Mouse (Mus musculus) erythroblast, embryonic 14.5 days (primary cell): ENCODE measurements around the gene Rpl10a. TPM values are rescaled to one million over a fixed set of nuclear protein-coding genes. Genes with fewer than 3 reads are reported as not detected.

Experiments used
- H3K27me3 ChIP-seq: 2 replicates; pipeline ENCODE4 v1.6.1; 2012; ENCODE audit warnings: inconsistent platforms; ENCODE audit not compliant: control insufficient read depth
- H3K36me3 ChIP-seq: 2 replicates; pipeline ENCODE4 v1.6.1; 2012; ENCODE audit warnings: mild to moderate bottlenecking, inconsistent platforms; ENCODE audit not compliant: control insufficient read depth
- H3K4me1 ChIP-seq: 2 replicates; pipeline ENCODE4 v1.6.1; 2012; ENCODE audit warnings: inconsistent platforms; ENCODE audit not compliant: control insufficient read depth
- H3K4me3 ChIP-seq: replicated peaks from 2 replicates; pipeline ENCODE3; 2012; ENCODE audit warnings: moderate library complexity, mild to moderate bottlenecking, inconsistent platforms
- H3K9me3 ChIP-seq: 2 replicates; pipeline ENCODE4 v1.6.1; 2012; ENCODE audit warnings: low read length, inconsistent platforms, mixed read lengths; ENCODE audit not compliant: control insufficient read depth
- GATA1 ChIP-seq: IDR thresholded peaks from 2 replicates; pipeline ENCODE4 v1.6.1; 2012; ENCODE audit warnings: low read length, inconsistent platforms, mixed read lengths
- TAL1 ChIP-seq: IDR thresholded peaks from 3 replicates; pipeline ENCODE4 v1.6.1; 2012; ENCODE audit warnings: low read length, inconsistent platforms, mixed read lengths
- polyA plus RNA-seq: library from polyadenylated mRNA; stranded (reverse); fragments of >175 nt; gene quantifications from 2 replicates; pipeline ENCODE4 v1.2.3, GENCODE M21; 2012

The Rpl10a gene
- polyA plus RNA-seq, 1 experiment: 529 TPM

GRCm38 (mm10) chr17:28361921-28362652, 33.8 kb downstream of the Rpl10a start:
- peaks cover 2% of the 10 kb centered on the region; the same call in 1 of the 2 replicates for H3K4me1 ChIP-seq
- TF ChIP-seq TAL1: no peak
- no peaks in the 10 kb centered on the region for H3K9me3 ChIP-seq
- H3K27me3 ChIP-seq: peaks cover 85% of the 10 kb centered on the region
- no peaks in the 10 kb centered on the region for H3K36me3 ChIP-seq
- no peak overlapping the region for H3K4me3 ChIP-seq

GRCm38 (mm10) chr17:28362653-28363292, 34.5 kb downstream of the Rpl10a start:
- H3K4me1 ChIP-seq: peaks cover 2% of the 10 kb centered on the region; the same call in 1 of the 2 replicates
- no peak overlapping the region for H3K4me3 ChIP-seq
- H3K27me3 ChIP-seq: peaks cover 86% of the 10 kb centered on the region
- no peaks in the 10 kb centered on the region for H3K9me3 ChIP-seq
- no peak for TF ChIP-seq GATA1
- TF ChIP-seq TAL1: no peak
- no peaks in the 10 kb centered on the region for H3K36me3 ChIP-seq

- H3K4me1 ChIP-seq: peaks cover 5% of the 10 kb centered on the region
- H3K27me3 ChIP-seq: peaks cover 80% of the 10 kb centered on the region
- no peaks in the 10 kb centered on the region for H3K9me3 ChIP-seq
- H3K36me3 ChIP-seq: no peaks in the 10 kb centered on the region
- H3K4me3 ChIP-seq: no peak overlapping the region
- TF ChIP-seq TAL1 (no peak), GATA1 (no peak)
Measured at GRCm38 (mm10) chr17:28363507-28363906, 35.2 kb downstream of the Rpl10a start.

GRCm38 (mm10) chr17:28365122-28365521, 36.9 kb downstream of the Rpl10a start, which contains the start of gene Tulp1:
Tulp1 (minus strand) TSS chr17:28365222.
- TF ChIP-seq TAL1 (no peak), GATA1 (no peak)
- Histone ChIP-seq H3K9me3 (no peaks in the 10 kb centered on the region), H3K36me3 (no peaks in the 10 kb centered on the region), H3K4me1 (peaks cover 5% of the 10 kb centered on the region), H3K27me3 (peaks cover 64% of the 10 kb centered on the region), H3K4me3 (no peak within 1 kb of the TSS)

GRCm38 (mm10) chr17:28368449-28368848, 40.2 kb downstream of the Rpl10a start:
- no peak overlapping the region for H3K4me3 ChIP-seq
- TF ChIP-seq GATA1: no peak
- no peak for TF ChIP-seq TAL1

GRCm38 (mm10) chr17:28369056-28369455, 40.8 kb downstream of the Rpl10a start:
- H3K9me3 ChIP-seq: no peaks in the 10 kb centered on the region
- peaks cover 28% of the 10 kb centered on the region for H3K27me3 ChIP-seq
- H3K4me1 ChIP-seq: peaks cover 8% of the 10 kb centered on the region
- TF ChIP-seq TAL1 (no peak), GATA1 (no peak)
- H3K4me3 ChIP-seq: no peak overlapping the region
- no peaks in the 10 kb centered on the region for H3K36me3 ChIP-seq

More at GRCm38 (mm10) chr17:28368449-28368848, 40.2 kb downstream of the Rpl10a start:
- Histone ChIP-seq H3K4me1 (peaks cover 5% of the 10 kb centered on the region), H3K9me3 (no peaks in the 10 kb centered on the region), H3K27me3 (peaks cover 30% of the 10 kb centered on the region), H3K36me3 (no peaks in the 10 kb centered on the region)

- Histone ChIP-seq H3K36me3 (no peaks in the 10 kb centered on the region), H3K4me3 (no peak overlapping the region), H3K27me3 (peaks cover 29% of the 10 kb centered on the region), H3K4me1 (peaks cover 24% of the 10 kb centered on the region), H3K9me3 (no peaks in the 10 kb centered on the region)
- TF ChIP-seq GATA1 (no peak), TAL1 (no peak)
Measured at GRCm38 (mm10) chr17:28371286-28371685, 43.0 kb downstream of the Rpl10a start.

GRCm38 (mm10) chr17:28371941-28372340, 43.7 kb downstream of the Rpl10a start:
- TF ChIP-seq GATA1 (no peak), TAL1 (no peak)
- Histone ChIP-seq H3K36me3 (no peaks in the 10 kb centered on the region), H3K4me3 (no peak overlapping the region), H3K27me3 (peaks cover 32% of the 10 kb centered on the region), H3K9me3 (no peaks in the 10 kb centered on the region), H3K4me1 (peaks cover 24% of the 10 kb centered on the region)

GRCm38 (mm10) chr17:28373821-28374220, 45.5 kb downstream of the Rpl10a start:
- no peaks in the 10 kb centered on the region for H3K9me3 ChIP-seq
- H3K27me3 ChIP-seq: peaks cover 38% of the 10 kb centered on the region
- H3K4me1 ChIP-seq: peaks cover 19% of the 10 kb centered on the region
- no peak overlapping the region for H3K4me3 ChIP-seq
- TF ChIP-seq TAL1: no peak
- TF ChIP-seq GATA1: no peak
- H3K36me3 ChIP-seq: no peaks in the 10 kb centered on the region
